In genomic region chr2:41470617-41471016, GRCm38 (mm10) we compare ENCODE assay signal across 10 mouse cellular contexts.
DNase-seq lines count a peak whose midpoint lies in the region; ATAC-seq and TF ChIP-seq lines count a peak whose summit lies in the region.
"Had no signal": no experiment of that assay in that cellular context is flagged by ENCODE, and none has a peak within 500 bp of the region (broad histone marks: within the 10 kb centered on the region; RNA-seq: fewer than 3 reads in every experiment).

No protein-coding gene starts in this region.

- peak; percentile 41 for TF ChIP-seq CTCF in heart, adult 2 months (IDR thresholded peaks at IDR 0.05)

- 0 out of 2 replicates have a peak overlapping the region, but pooled peaks have one; percentile 10 for H3K4me3 ChIP-seq in heart, adult 2 months
- no peak overlapping the region for H3K4me3 ChIP-seq in forebrain, embryonic 16.5 days (replicated peaks; ENCODE audit: low read length)
- H3K4me3 ChIP-seq: liver, embryonic 13.5 days had no signal

- intact Hi-C loops in heart, adult 2 months (cut with DNase I) = no loop called here
- intact Hi-C loops in heart, postnatal 25 days (cut with DNase I) = no loop called here

- peak overlapping the region; percentile 75 for H3K27ac ChIP-seq in heart, adult 2 months
- no peak overlapping the region for H3K27ac ChIP-seq in forebrain, embryonic 16.5 days (ENCODE audit: low read length)
- H3K27ac ChIP-seq: liver, embryonic 13.5 days had no signal

- ATAC-seq in forebrain, embryonic 16.5 days = peak; percentile 93

- TF ChIP-seq POLR2A in heart, adult 2 months (IDR thresholded peaks at IDR 0.05; ENCODE audit: insufficient read depth, low read depth, low read length) = peak; percentile 32; the same call in 1 of the 2 replicates

- H3K9ac ChIP-seq in heart, adult 2 months (ENCODE audit: low read depth, low read length) = peak overlapping the region; percentile 42; the same call in 1 of the 2 replicates
- H3K9ac ChIP-seq in forebrain, embryonic 16.5 days (replicated peaks; ENCODE audit: low read depth, low read length) = no peak overlapping the region
- H3K9ac ChIP-seq: liver, embryonic 13.5 days had no signal

- no peaks in the 10 kb centered on the region for H3K9me3 ChIP-seq in forebrain, embryonic 16.5 days (ENCODE audit: control insufficient read depth, low read length)
- H3K9me3 ChIP-seq: liver, embryonic 13.5 days had no signal

- no peak for TF ChIP-seq EP300 in heart, adult 2 months (IDR thresholded peaks at IDR 0.05; ENCODE audit: insufficient read depth, low read depth, low read length)

- H3K79me2 ChIP-seq in heart, adult 2 months (replicated peaks; ENCODE audit: control insufficient read depth, insufficient read depth, low read length) = no peaks in the 10 kb centered on the region

- H3K36me3 ChIP-seq in heart, adult 2 months (ENCODE audit: control insufficient read depth, insufficient read depth, low read length) = no peaks in the 10 kb centered on the region
- no peaks in the 10 kb centered on the region for H3K36me3 ChIP-seq in forebrain, embryonic 16.5 days (ENCODE audit: control insufficient read depth, insufficient read depth)
- H3K36me3 ChIP-seq: liver, embryonic 13.5 days had no signal

- H3K4me2 ChIP-seq in forebrain, embryonic 16.5 days (ENCODE audit: low read length) = no peak overlapping the region
- H3K4me2 ChIP-seq: liver, embryonic 13.5 days had no signal

- H3K4me1 ChIP-seq in heart, adult 2 months (ENCODE audit: control insufficient read depth, insufficient read depth, low read length) = no peaks in the 10 kb centered on the region
- peaks cover 14% of the 10 kb centered on the region for H3K4me1 ChIP-seq in forebrain, embryonic 16.5 days (replicated peaks; ENCODE audit: control insufficient read depth, insufficient read depth, low read length)
- H3K4me1 ChIP-seq: liver, embryonic 13.5 days had no signal

- DNase-seq in heart, adult 2 months = peak in 1 of 2 experiments; percentile 32
- DNase-seq in heart, postnatal 25 days (ENCODE audit: low spot score) = no peak
- peak; percentile 12 for DNase-seq in layer of hippocampus, adult 9-10 months (ENCODE audit: low spot score)
- DNase-seq in right cerebral cortex, postnatal 10 days (ENCODE audit: low spot score in 2 of 2) = peak; percentile 47 to 51
- DNase-seq in urinary bladder, adult 2 months (ENCODE audit: low spot score) = no peak
- DNase-seq in lung, adult 18-20 months = no peak
- no peak for DNase-seq in lung, postnatal 25 days (ENCODE audit: low spot score)
- DNase-seq: liver, embryonic 13.5 days had no signal

- H3K27me3 ChIP-seq in heart, adult 2 months (ENCODE audit: control insufficient read depth, insufficient read depth, low read length) = no peaks in the 10 kb centered on the region
- no peaks in the 10 kb centered on the region for H3K27me3 ChIP-seq in forebrain, embryonic 16.5 days (replicated peaks; ENCODE audit: control insufficient read depth, insufficient read depth, low read length)
- H3K27me3 ChIP-seq: CH12.LX; liver, embryonic 13.5 days had no signal

- 41% methylated on average over 2 of the region's 2 CpGs for WGBS in heart, adult 2 months
- WGBS in forebrain, embryonic 16.5 days = 7% methylated on average over 2 of the region's 2 CpGs

Comparison
In these comparisons a context has a peak if more than half of its experiments do, and no peak if none do; other contexts are left out.
1. DNase-seq: peak in layer of hippocampus, adult 9-10 months (single experiment) and right cerebral cortex, postnatal 10 days (2 of 2); none in heart, postnatal 25 days (single experiment), urinary bladder, adult 2 months (single experiment), lung, adult 18-20 months (0 of 2) and lung, postnatal 25 days (single experiment).